Mouse (Mus musculus): ENCODE results near the gene Grcc10. TPM values are rescaled to one million over a fixed set of nuclear protein-coding genes. Genes with fewer than 3 reads are reported as not detected.

Grcc10 gene
- polyA plus RNA-seq, 1 experiment from 2014 or later, result 498 TPM

GRCm38 (mm10) chr6:124724472-124724871 is 16.7 kb downstream of the Grcc10 start:
- no peak for ATAC-seq (ENCODE audit: insufficient number of reproducible peaks, insufficient read depth, low FRiP score, low TSS enrichment)
- Histone ChIP-seq H3K9me3 (no peaks in the 10 kb centered on the region), H3K4me2 (replicated peaks) (no peak overlapping the region), H3K27me3 (no peaks in the 10 kb centered on the region), H3K9ac (no peak overlapping the region), H3K4me1 (no peaks in the 10 kb centered on the region), H3K4me3 (no peak overlapping the region), H3K36me3 (no peaks in the 10 kb centered on the region), H3K27ac (no peak overlapping the region)
- WGBS, result 88% methylated on average over 10 of the region's 10 CpGs

GRCm38 (mm10) chr6:124723541-124723940 is 17.6 kb downstream of the Grcc10 start:
- Histone ChIP-seq H3K36me3 (no peaks in the 10 kb centered on the region), H3K9me3 (no peaks in the 10 kb centered on the region), H3K4me3 (no peak overlapping the region), H3K27ac (no peak overlapping the region), H3K9ac (no peak overlapping the region), H3K4me1 (no peaks in the 10 kb centered on the region), H3K4me2 (replicated peaks) (no peak overlapping the region), H3K27me3 (no peaks in the 10 kb centered on the region)
- 78% methylated on average over 8 of the region's 8 CpGs for WGBS
- no peak for ATAC-seq (ENCODE audit: insufficient number of reproducible peaks, insufficient read depth, low FRiP score, low TSS enrichment)

GRCm38 (mm10) chr6:124722876-124723473 is 18.2 kb downstream of the Grcc10 start:
- Histone ChIP-seq H3K27me3 (no peaks in the 10 kb centered on the region), H3K36me3 (no peaks in the 10 kb centered on the region), H3K4me3 (no peak overlapping the region), H3K4me1 (no peaks in the 10 kb centered on the region), H3K9me3 (no peaks in the 10 kb centered on the region), H3K9ac (no peak overlapping the region), H3K4me2 (replicated peaks) (no peak overlapping the region), H3K27ac (no peak overlapping the region)
- no peak for ATAC-seq (ENCODE audit: insufficient number of reproducible peaks, insufficient read depth, low FRiP score, low TSS enrichment)
- 84% methylated on average over 6 of the region's 6 CpGs for WGBS

GRCm38 (mm10) chr6:124720904-124721303 is 20.3 kb downstream of the Grcc10 start:
- 69% methylated on average over 11 of the region's 11 CpGs for WGBS
- H3K9ac ChIP-seq, result no peak overlapping the region
- H3K4me1 ChIP-seq, result no peaks in the 10 kb centered on the region
- H3K9me3 ChIP-seq, result no peaks in the 10 kb centered on the region
- no peak overlapping the region for H3K27ac ChIP-seq
- no peak overlapping the region for H3K4me2 ChIP-seq (replicated peaks)
- H3K27me3 ChIP-seq, result no peaks in the 10 kb centered on the region
- no peak overlapping the region for H3K4me3 ChIP-seq
- no peak for ATAC-seq (ENCODE audit: insufficient number of reproducible peaks, insufficient read depth, low FRiP score, low TSS enrichment)
- H3K36me3 ChIP-seq, result peaks cover 15% of the 10 kb centered on the region

GRCm38 (mm10) chr6:124719354-124719978 is 21.7 kb downstream of the Grcc10 start:
- WGBS, result 68% methylated on average over 7 of the region's 7 CpGs
- Histone ChIP-seq H3K36me3 (peaks cover 30% of the 10 kb centered on the region), H3K4me2 (replicated peaks) (peak overlapping the region; percentile 34), H3K9ac (peak overlapping the region; percentile 48), H3K27me3 (no peaks in the 10 kb centered on the region), H3K27ac (peak overlapping the region; percentile 60), H3K4me3 (peak overlapping the region; percentile 31), H3K4me1 (no peaks in the 10 kb centered on the region), H3K9me3 (no peaks in the 10 kb centered on the region)
- no peak for ATAC-seq (ENCODE audit: insufficient number of reproducible peaks, insufficient read depth, low FRiP score, low TSS enrichment)

GRCm38 (mm10) chr6:124718703-124719102 is 22.5 kb downstream of the Grcc10 start:
- H3K27me3 ChIP-seq, result no peaks in the 10 kb centered on the region
- H3K4me1 ChIP-seq, result peaks cover 5% of the 10 kb centered on the region; the same call in 1 of the 2 replicates
- ATAC-seq (ENCODE audit: insufficient number of reproducible peaks, insufficient read depth, low FRiP score, low TSS enrichment), result no peak
- H3K27ac ChIP-seq, result peak overlapping the region; percentile 60
- H3K9ac ChIP-seq, result peak overlapping the region; percentile 48
- peak overlapping the region; percentile 31 for H3K4me3 ChIP-seq
- H3K36me3 ChIP-seq, result peaks cover 36% of the 10 kb centered on the region
- WGBS, result 53% methylated on average over 15 of the region's 16 CpGs
- peak overlapping the region; percentile 34 for H3K4me2 ChIP-seq (replicated peaks)
- H3K9me3 ChIP-seq, result no peaks in the 10 kb centered on the region

- Histone ChIP-seq H3K4me1 (peaks cover 12% of the 10 kb centered on the region), H3K27ac (peak overlapping the region; percentile 60), H3K4me3 (peak overlapping the region; percentile 31), H3K9me3 (no peaks in the 10 kb centered on the region), H3K36me3 (peaks cover 36% of the 10 kb centered on the region), H3K9ac (peak overlapping the region; percentile 48; the same call in 1 of the 2 replicates), H3K4me2 (replicated peaks) (peak overlapping the region; percentile 36), H3K27me3 (no peaks in the 10 kb centered on the region)
- WGBS, result 70% methylated on average over 13 of the region's 13 CpGs
- no peak for ATAC-seq (ENCODE audit: insufficient number of reproducible peaks, insufficient read depth, low FRiP score, low TSS enrichment)
Measured at GRCm38 (mm10) chr6:124717968-124718367, 23.2 kb downstream of the Grcc10 start.

GRCm38 (mm10) chr6:124716864-124717490 is 24.2 kb downstream of the Grcc10 start:
- Histone ChIP-seq H3K4me2 (replicated peaks) (peak overlapping the region; percentile 36; the same call in 1 of the 2 replicates), H3K4me3 (no peak overlapping the region)
- WGBS, result 67% methylated on average over 20 of the region's 20 CpGs

GRCm38 (mm10) chr6:124712918-124713317 is 28.3 kb downstream of the Grcc10 start:
- Histone ChIP-seq H3K4me3 (peak overlapping the region; percentile 94), H3K27me3 (no peaks in the 10 kb centered on the region), H3K4me2 (replicated peaks) (peak overlapping the region; percentile 95), H3K36me3 (peaks cover 43% of the 10 kb centered on the region), H3K9me3 (no peaks in the 10 kb centered on the region), H3K9ac (peak overlapping the region; percentile 92), H3K27ac (peak overlapping the region; percentile 83; the same call in 1 of the 2 replicates), H3K4me1 (peaks cover 23% of the 10 kb centered on the region)
- WGBS, result 13% methylated on average over 11 of the region's 11 CpGs
- no peak for ATAC-seq (ENCODE audit: insufficient number of reproducible peaks, insufficient read depth, low FRiP score, low TSS enrichment)

More at GRCm38 (mm10) chr6:124716864-124717490, 24.2 kb downstream of the Grcc10 start:
- no peaks in the 10 kb centered on the region for H3K9me3 ChIP-seq
- peaks cover 36% of the 10 kb centered on the region for H3K36me3 ChIP-seq
- ATAC-seq (ENCODE audit: insufficient number of reproducible peaks, insufficient read depth, low FRiP score, low TSS enrichment), result no peak
- H3K27ac ChIP-seq, result peak overlapping the region; percentile 23; the same call in 1 of the 2 replicates
- H3K4me1 ChIP-seq, result peaks cover 13% of the 10 kb centered on the region
- H3K27me3 ChIP-seq, result no peaks in the 10 kb centered on the region
- no peak overlapping the region for H3K9ac ChIP-seq

GRCm38 (mm10) chr6:124711824-124712782 is 29.1 kb downstream of the Grcc10 start, which contains the start of the genes Emg1 and Phb2:
Gene Emg1, minus strand, starts transcription at chr6:124712178.
Gene Phb2, plus strand, starts transcription at chr6:124712336.
- H3K4me2 ChIP-seq (replicated peaks), result peak within 1 kb of the TSS; percentile 95
- ATAC-seq (ENCODE audit: insufficient number of reproducible peaks, insufficient read depth, low FRiP score, low TSS enrichment), result peak; percentile 96
- no peaks in the 10 kb centered on the region for H3K9me3 ChIP-seq
- H3K4me1 ChIP-seq, result peaks cover 23% of the 10 kb centered on the region
- peaks cover 47% of the 10 kb centered on the region for H3K36me3 ChIP-seq
- H3K27me3 ChIP-seq, result no peaks in the 10 kb centered on the region
- peak within 1 kb of the TSS; percentile 92 for H3K9ac ChIP-seq
- peak within 1 kb of the TSS; percentile 83 for H3K27ac ChIP-seq
- peak within 1 kb of the TSS; percentile 94 for H3K4me3 ChIP-seq
- WGBS, result under 1% methylated on average over 73 of the region's 76 CpGs

- Histone ChIP-seq H3K36me3 (peaks cover 46% of the 10 kb centered on the region), H3K9ac (no peak overlapping the region), H3K4me3 (no peak overlapping the region), H3K27ac (no peak overlapping the region), H3K27me3 (no peaks in the 10 kb centered on the region), H3K4me1 (peaks cover 15% of the 10 kb centered on the region), H3K4me2 (replicated peaks) (no peak overlapping the region), H3K9me3 (no peaks in the 10 kb centered on the region)
- WGBS, result 92% methylated on average over 10 of the region's 10 CpGs
- no peak for ATAC-seq (ENCODE audit: insufficient number of reproducible peaks, insufficient read depth, low FRiP score, low TSS enrichment)
Measured at GRCm38 (mm10) chr6:124708289-124708889, 32.8 kb downstream of the Grcc10 start.
